Mouse (Mus musculus): ENCODE results near the gene Ncl. TPM values are rescaled to one million over a fixed set of nuclear protein-coding genes. Genes with fewer than 3 reads are reported as not detected.

The Ncl gene
- polyA plus RNA-seq, 1 experiment from 2014 or later, result 189 TPM

- peak; percentile 71; the same call in 1 of the 2 replicates for ATAC-seq (ENCODE audit: low FRiP score)
- Histone ChIP-seq H3K4me3 (replicated peaks) (peak overlapping the region; percentile 94), H3K4me1 (peaks cover 34% of the 10 kb centered on the region), H3K9me3 (replicated peaks) (no peaks in the 10 kb centered on the region), H3K4me2 (peak overlapping the region; percentile 89), H3K36me3 (peaks cover 38% of the 10 kb centered on the region), H3K9ac (replicated peaks) (peak overlapping the region; percentile 95), H3K27ac (replicated peaks) (peak overlapping the region; percentile 99), H3K27me3 (replicated peaks) (no peaks in the 10 kb centered on the region)
- 1% methylated on average over 41 of the region's 41 CpGs for WGBS
Observed at GRCm38 (mm10) chr1:86358229-86358905, 833 bp downstream of the Ncl start.

- no peaks in the 10 kb centered on the region for H3K9me3 ChIP-seq (replicated peaks)
- no peak for ATAC-seq (ENCODE audit: low FRiP score)
- peaks cover 77% of the 10 kb centered on the region for H3K36me3 ChIP-seq
- no peak overlapping the region for H3K9ac ChIP-seq (replicated peaks)
- H3K4me2 ChIP-seq, result no peak overlapping the region
- 90% methylated on average over 2 of the region's 2 CpGs for WGBS
- H3K4me1 ChIP-seq, result peaks cover 21% of the 10 kb centered on the region
- H3K27ac ChIP-seq (replicated peaks), result no peak overlapping the region
- H3K27me3 ChIP-seq (replicated peaks), result no peaks in the 10 kb centered on the region
- no peak overlapping the region for H3K4me3 ChIP-seq (replicated peaks)
Observed at GRCm38 (mm10) chr1:86354186-86354585, 5.0 kb downstream of the Ncl start.

- Histone ChIP-seq H3K27ac (replicated peaks) (no peak overlapping the region), H3K36me3 (peaks cover 85% of the 10 kb centered on the region), H3K4me2 (no peak overlapping the region), H3K4me3 (replicated peaks) (no peak overlapping the region), H3K9me3 (replicated peaks) (no peaks in the 10 kb centered on the region), H3K27me3 (replicated peaks) (no peaks in the 10 kb centered on the region), H3K9ac (replicated peaks) (no peak overlapping the region), H3K4me1 (no peaks in the 10 kb centered on the region)
- ATAC-seq (ENCODE audit: low FRiP score), result no peak
- 87% methylated on average over 8 of the region's 8 CpGs for WGBS
Observed at GRCm38 (mm10) chr1:86350576-86350975, 8.6 kb downstream of the Ncl start.

DNA sequence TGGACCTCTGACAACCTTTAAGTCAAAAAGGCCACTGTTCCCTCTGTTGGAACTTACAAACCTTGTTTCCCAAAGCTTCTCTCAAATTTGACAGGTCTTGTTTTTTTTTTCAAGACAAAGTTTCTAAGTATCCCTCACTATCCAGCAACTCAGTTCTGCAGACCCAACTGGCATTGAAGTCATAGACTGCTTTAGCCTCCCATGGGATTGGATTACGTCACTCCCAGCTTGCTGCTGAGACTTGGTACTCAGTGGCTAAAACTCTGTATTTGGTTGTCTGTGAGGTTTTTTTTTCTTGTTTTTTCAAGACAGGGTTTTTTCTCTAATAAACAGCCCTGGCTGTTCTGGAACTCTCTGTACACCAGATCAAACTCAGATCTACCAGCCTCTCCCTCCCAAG is 9.5 kb downstream of the Ncl start:
- Histone ChIP-seq H3K4me1 (no peaks in the 10 kb centered on the region), H3K36me3 (peaks cover 78% of the 10 kb centered on the region), H3K9ac (replicated peaks) (no peak overlapping the region), H3K9me3 (replicated peaks) (no peaks in the 10 kb centered on the region), H3K27me3 (replicated peaks) (no peaks in the 10 kb centered on the region), H3K27ac (replicated peaks) (no peak overlapping the region), H3K4me2 (no peak overlapping the region), H3K4me3 (replicated peaks) (no peak overlapping the region)
- no peak for ATAC-seq (ENCODE audit: low FRiP score)
- whole genome bisulfite sequencing, result 69% methylated on average over 1 of the region's 1 CpGs

DNA sequence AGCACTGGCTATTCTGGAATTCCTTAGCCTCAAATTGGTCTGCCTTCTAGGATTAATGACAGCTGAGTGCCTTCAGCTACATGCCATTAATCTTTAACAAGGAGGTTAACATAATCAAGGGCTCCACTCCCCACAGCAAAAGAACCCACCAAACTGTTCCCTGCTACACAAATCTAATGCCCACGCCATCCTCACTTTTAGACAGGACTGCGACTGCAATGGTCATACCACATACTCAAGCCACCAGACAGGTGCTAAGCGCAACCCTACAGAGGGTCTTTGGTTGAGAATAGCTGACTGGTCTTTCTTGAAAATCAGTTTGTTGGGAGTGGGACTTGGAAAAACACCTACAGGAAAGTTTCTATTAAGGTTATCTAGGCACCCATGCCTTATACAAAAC is 10.0 kb downstream of the Ncl start:
- Histone ChIP-seq H3K36me3 (peaks cover 73% of the 10 kb centered on the region), H3K4me3 (replicated peaks) (no peak overlapping the region), H3K27ac (replicated peaks) (no peak overlapping the region), H3K9ac (replicated peaks) (peak overlapping the region; percentile 11; the same call in 1 of the 2 replicates), H3K4me2 (no peak overlapping the region), H3K27me3 (replicated peaks) (no peaks in the 10 kb centered on the region), H3K9me3 (replicated peaks) (no peaks in the 10 kb centered on the region), H3K4me1 (no peaks in the 10 kb centered on the region)
- no peak for ATAC-seq (ENCODE audit: low FRiP score)
- 89% methylated on average over 3 of the region's 3 CpGs for WGBS

DNA sequence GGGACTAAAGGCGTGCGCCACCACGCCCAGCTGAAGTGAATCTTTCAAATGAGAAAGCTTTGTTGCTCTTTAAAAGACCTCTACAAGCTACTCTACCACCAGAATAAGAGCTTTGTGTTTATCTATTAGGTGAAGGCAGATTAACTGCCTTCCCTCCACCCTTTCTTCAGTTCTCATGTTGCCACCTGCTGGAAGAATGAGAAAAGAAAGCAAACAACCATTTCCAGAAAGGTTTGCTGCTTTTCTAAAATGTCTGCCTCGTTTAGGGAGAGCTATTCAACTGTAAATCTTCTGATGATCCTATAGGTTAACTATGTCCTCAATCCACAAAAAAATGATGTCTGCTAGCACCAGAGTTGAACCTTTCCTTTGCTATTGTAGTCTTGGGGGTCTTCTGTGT is 10.4 kb downstream of the Ncl start:
- H3K4me3 ChIP-seq (replicated peaks), result no peak overlapping the region
- ATAC-seq (ENCODE audit: low FRiP score), result no peak
- WGBS, result 68% methylated on average over 4 of the region's 4 CpGs

DNA sequence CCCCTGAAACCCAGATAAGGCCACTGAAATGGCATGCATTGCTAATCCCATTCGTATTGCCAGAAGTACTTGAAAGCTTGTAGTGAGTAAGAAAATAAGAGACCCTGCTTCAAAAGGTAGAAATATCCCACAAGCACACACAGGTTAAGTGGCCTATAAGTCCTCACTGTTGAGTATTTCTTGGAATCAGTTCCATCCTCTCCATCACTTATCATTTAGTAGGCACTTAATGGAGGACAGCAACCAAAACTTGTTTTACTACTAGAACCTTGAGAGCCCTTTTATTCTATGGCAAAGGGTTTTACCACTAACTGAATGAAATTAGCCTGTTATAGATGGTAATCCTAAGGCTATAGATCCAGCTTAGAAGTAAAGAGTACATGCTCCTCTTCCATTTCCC is 11.1 kb downstream of the Ncl start:
- H3K9me3 ChIP-seq (replicated peaks), result no peaks in the 10 kb centered on the region
- no peaks in the 10 kb centered on the region for H3K4me1 ChIP-seq
- H3K27me3 ChIP-seq (replicated peaks), result no peaks in the 10 kb centered on the region
- 78% methylated on average over 1 of the region's 1 CpGs for WGBS
- no peak for ATAC-seq (ENCODE audit: low FRiP score)
- no peak overlapping the region for H3K27ac ChIP-seq (replicated peaks)
- H3K4me3 ChIP-seq (replicated peaks), result no peak overlapping the region
- H3K9ac ChIP-seq (replicated peaks), result no peak overlapping the region
- peaks cover 62% of the 10 kb centered on the region for H3K36me3 ChIP-seq
- H3K4me2 ChIP-seq, result no peak overlapping the region

More for the DNA sequence above, 10.4 kb downstream of the Ncl start:
- H3K27ac ChIP-seq (replicated peaks), result no peak overlapping the region
- no peaks in the 10 kb centered on the region for H3K27me3 ChIP-seq (replicated peaks)
- no peaks in the 10 kb centered on the region for H3K9me3 ChIP-seq (replicated peaks)
- no peak overlapping the region for H3K4me2 ChIP-seq
- H3K4me1 ChIP-seq, result no peaks in the 10 kb centered on the region
- peaks cover 69% of the 10 kb centered on the region for H3K36me3 ChIP-seq
- H3K9ac ChIP-seq (replicated peaks), result 0 out of 2 replicates have a peak overlapping the region, but pooled peaks have one; percentile 11

GRCm38 (mm10) chr1:86347716-86348045 is 11.5 kb downstream of the Ncl start:
- Histone ChIP-seq H3K36me3 (peaks cover 60% of the 10 kb centered on the region), H3K27ac (replicated peaks) (no peak overlapping the region), H3K9me3 (replicated peaks) (no peaks in the 10 kb centered on the region), H3K4me1 (no peaks in the 10 kb centered on the region), H3K27me3 (replicated peaks) (no peaks in the 10 kb centered on the region), H3K4me2 (no peak overlapping the region), H3K9ac (replicated peaks) (no peak overlapping the region), H3K4me3 (replicated peaks) (no peak overlapping the region)
- ATAC-seq (ENCODE audit: low FRiP score), result no peak
- WGBS, result 54% methylated on average over 1 of the region's 1 CpGs

GRCm38 (mm10) chr1:86346851-86347715 is 12.1 kb downstream of the Ncl start:
- 84% methylated on average over 3 of the region's 3 CpGs for WGBS
- Histone ChIP-seq H3K4me2 (no peak overlapping the region), H3K9ac (replicated peaks) (no peak overlapping the region), H3K4me1 (no peaks in the 10 kb centered on the region), H3K27me3 (replicated peaks) (no peaks in the 10 kb centered on the region), H3K4me3 (replicated peaks) (no peak overlapping the region), H3K36me3 (peaks cover 54% of the 10 kb centered on the region), H3K27ac (replicated peaks) (no peak overlapping the region), H3K9me3 (replicated peaks) (no peaks in the 10 kb centered on the region)
- ATAC-seq (ENCODE audit: low FRiP score), result no peak

GRCm38 (mm10) chr1:86345956-86346355 is 13.2 kb downstream of the Ncl start:
- Histone ChIP-seq H3K9me3 (replicated peaks) (no peaks in the 10 kb centered on the region), H3K4me3 (replicated peaks) (no peak overlapping the region), H3K27me3 (replicated peaks) (no peaks in the 10 kb centered on the region), H3K4me2 (no peak overlapping the region), H3K27ac (replicated peaks) (no peak overlapping the region), H3K4me1 (no peaks in the 10 kb centered on the region), H3K36me3 (peaks cover 43% of the 10 kb centered on the region), H3K9ac (replicated peaks) (no peak overlapping the region)
- 93% methylated on average over 4 of the region's 4 CpGs for WGBS
- no peak for ATAC-seq (ENCODE audit: low FRiP score)

DNA sequence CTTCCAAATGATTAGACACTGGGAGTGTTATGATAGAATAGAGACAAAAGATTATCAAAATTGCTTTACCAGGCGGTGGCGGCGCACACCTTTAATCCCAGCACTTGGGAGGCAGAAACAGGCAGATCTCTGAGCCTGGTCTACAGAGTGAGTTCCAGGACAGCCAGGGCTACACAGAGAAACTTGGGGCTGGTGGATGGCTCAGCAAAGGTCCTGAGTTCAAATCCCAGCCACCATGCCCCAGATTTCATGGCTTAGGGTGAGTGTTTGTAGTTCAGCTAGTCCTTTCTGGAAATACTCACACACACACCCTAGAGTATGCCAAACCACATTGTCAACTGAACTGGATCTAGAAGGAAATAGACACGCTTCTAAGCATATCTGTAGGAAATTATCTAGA is 14.1 kb downstream of the Ncl start:
- H3K9ac ChIP-seq (replicated peaks), result no peak overlapping the region
- no peak overlapping the region for H3K27ac ChIP-seq (replicated peaks)
- ATAC-seq (ENCODE audit: low FRiP score), result no peak
- no peaks in the 10 kb centered on the region for H3K4me1 ChIP-seq
- WGBS, result 93% methylated on average over 4 of the region's 4 CpGs
- peaks cover 34% of the 10 kb centered on the region for H3K36me3 ChIP-seq
- no peaks in the 10 kb centered on the region for H3K9me3 ChIP-seq (replicated peaks)
- H3K27me3 ChIP-seq (replicated peaks), result no peaks in the 10 kb centered on the region
- H3K4me3 ChIP-seq (replicated peaks), result no peak overlapping the region
- no peak overlapping the region for H3K4me2 ChIP-seq

Measured in neural tube, embryonic 15.5 days (tissue).